8 mouse cellular contexts compared by ENCODE assay signal in genomic region chr12:53297946-53298840, GRCm38 (mm10). TPM values are rescaled to one million over a fixed set of nuclear protein-coding genes. Genes with fewer than 3 reads are reported as not detected.
DNase-seq lines count a peak whose midpoint lies in the region; ATAC-seq lines count a peak whose summit lies in the region.
"Had no signal": no experiment of that assay in that cellular context is flagged by ENCODE, and none has a peak within 500 bp of the region (broad histone marks: within the 10 kb centered on the region; RNA-seq: fewer than 3 reads in every experiment).

No protein-coding gene starts in this region.

- ATAC-seq in kidney, embryonic 14.5 days (ENCODE audit: low FRiP score, low TSS enrichment), result no peak
- no peak for ATAC-seq in neural tube, embryonic 13.5 days (ENCODE audit: low read depth)
- ATAC-seq in hindbrain, embryonic 16.5 days, result peak; percentile 41; the same call in 1 of the 2 replicates

- no peak overlapping the region for H3K4me3 ChIP-seq in kidney, embryonic 14.5 days (ENCODE audit: low read length)
- no peak overlapping the region for H3K4me3 ChIP-seq in neural tube, embryonic 13.5 days
- H3K4me3 ChIP-seq in hindbrain, embryonic 16.5 days (ENCODE audit: low read length), result no peak overlapping the region

- WGBS in kidney, embryonic 14.5 days, result 73% methylated on average over 16 of the region's 16 CpGs
- WGBS in neural tube, embryonic 13.5 days, result 61% methylated on average over 16 of the region's 16 CpGs
- WGBS in hindbrain, embryonic 16.5 days, result 52% methylated on average over 16 of the region's 16 CpGs

- no peak overlapping the region for H3K9ac ChIP-seq in kidney, embryonic 14.5 days (ENCODE audit: low read depth, low read length)
- H3K9ac ChIP-seq in neural tube, embryonic 13.5 days, result peak overlapping the region; percentile 38; the same call in 1 of the 2 replicates
- no peak overlapping the region for H3K9ac ChIP-seq in hindbrain, embryonic 16.5 days (ENCODE audit: low read depth, low read length)

- no peak for DNase-seq in kidney, postnatal 25 days
- no peak for DNase-seq in neural tube, embryonic 10.5 days (ENCODE audit: extremely low spot score, low spot score)
- no peak for DNase-seq in retina, postnatal 1 day
- no peak for DNase-seq in embryo, embryonic 10.5 days (ENCODE audit: low spot score)
- DNase-seq: thymus, postnatal 36 days had no signal

- no peaks in the 10 kb centered on the region for H3K36me3 ChIP-seq in kidney, embryonic 14.5 days (ENCODE audit: control insufficient read depth, insufficient read depth, low read length)
- H3K36me3 ChIP-seq in neural tube, embryonic 13.5 days, result no peaks in the 10 kb centered on the region
- H3K36me3 ChIP-seq in hindbrain, embryonic 16.5 days (ENCODE audit: control insufficient read depth, insufficient read depth, low read length), result no peaks in the 10 kb centered on the region

- H3K4me2 ChIP-seq in kidney, embryonic 14.5 days (replicated peaks; ENCODE audit: low read depth, low read length), result peak overlapping the region; percentile 15; the same call in 1 of the 2 replicates
- H3K4me2 ChIP-seq in neural tube, embryonic 13.5 days, result peak overlapping the region; percentile 11; the same call in 1 of the 2 replicates
- peak overlapping the region; percentile 39 for H3K4me2 ChIP-seq in hindbrain, embryonic 16.5 days (ENCODE audit: low read length)

- H3K27ac ChIP-seq in kidney, embryonic 14.5 days (ENCODE audit: low read depth, low read length), result no peak overlapping the region
- H3K27ac ChIP-seq in neural tube, embryonic 13.5 days (replicated peaks), result peak overlapping the region; percentile 13; the same call in 1 of the 2 replicates
- no peak overlapping the region for H3K27ac ChIP-seq in hindbrain, embryonic 16.5 days (ENCODE audit: low read depth, low read length)

- H3K9me3 ChIP-seq in kidney, embryonic 14.5 days (ENCODE audit: control insufficient read depth, low read length), result no peaks in the 10 kb centered on the region
- no peaks in the 10 kb centered on the region for H3K9me3 ChIP-seq in neural tube, embryonic 13.5 days
- H3K9me3 ChIP-seq in hindbrain, embryonic 16.5 days (ENCODE audit: control insufficient read depth, low read length), result no peaks in the 10 kb centered on the region

- H3K4me1 ChIP-seq in kidney, embryonic 14.5 days (ENCODE audit: control insufficient read depth, insufficient read depth, low read length), result peaks cover 4% of the 10 kb centered on the region; the same call in 1 of the 2 replicates
- H3K4me1 ChIP-seq in neural tube, embryonic 13.5 days (replicated peaks), result peaks cover 38% of the 10 kb centered on the region
- peaks cover 16% of the 10 kb centered on the region for H3K4me1 ChIP-seq in hindbrain, embryonic 16.5 days (ENCODE audit: control insufficient read depth, insufficient read depth, low read depth, low read length)

- no peaks in the 10 kb centered on the region for H3K27me3 ChIP-seq in kidney, embryonic 14.5 days (ENCODE audit: control insufficient read depth, insufficient read depth, low read length)
- no peaks in the 10 kb centered on the region for H3K27me3 ChIP-seq in neural tube, embryonic 13.5 days
- no peaks in the 10 kb centered on the region for H3K27me3 ChIP-seq in hindbrain, embryonic 16.5 days (replicated peaks; ENCODE audit: control insufficient read depth, insufficient read depth, low read length)

RNA-seq across cellular contexts. Expression of gene Npas3, which starts 49.7 kb away (rescaled TPM):
- 1.1 and 3.2 TPM in 2 replicates for polyA plus RNA-seq in kidney, embryonic 14.5 days (2014; fragmentation: Nextera tagmentation; extraction: Ambion mirVana)
- 19.3 and 21.8 TPM in 2 replicates for polyA plus RNA-seq in neural tube, embryonic 13.5 days (2015; fragmentation: Nextera tagmentation; extraction: Ambion mirVana)
- 21.4 and 21.6 TPM in 2 replicates for polyA plus RNA-seq in hindbrain, embryonic 16.5 days (2015; fragmentation: Nextera tagmentation; extraction: Ambion mirVana)
